Mouse (Mus musculus) lung, embryonic 16.5 days (tissue): ENCODE data around the gene Dhtkd1. TPM values are rescaled to one million over a fixed set of nuclear protein-coding genes. Genes with fewer than 3 reads are reported as not detected.

Experiments used
- ATAC-seq: fragments of 200-750 bp; cut with Nextera tagmentation; 2 replicates; pipeline ENCODE4 v1.8.0; 2017; ENCODE audit warnings: low read depth, mild to moderate bottlenecking, moderate library complexity
- H3K27ac ChIP-seq: fragments of 300-500 bp; sonication (generic); 2 replicates; pipeline ENCODE4 v1.5.1; 2014; ENCODE audit warnings: mild to moderate bottlenecking, control low read depth, low read length
- H3K27me3 ChIP-seq: fragments of 300-500 bp; sonication (generic); 2 replicates; pipeline ENCODE4 v1.6.1; 2014; ENCODE audit warnings: low read depth, low read length, mixed read lengths; ENCODE audit not compliant: control insufficient read depth, insufficient read depth
- H3K36me3 ChIP-seq: fragments of 300-500 bp; sonication (generic); 2 replicates; pipeline ENCODE4 v1.6.1; 2014; ENCODE audit warnings: low read length; ENCODE audit not compliant: control insufficient read depth, insufficient read depth
- H3K4me1 ChIP-seq: fragments of 300-500 bp; sonication (generic); replicated peaks from 2 replicates; pipeline ENCODE4 v1.6.1; 2014; ENCODE audit warnings: low read length, mixed read lengths; ENCODE audit not compliant: control insufficient read depth, insufficient read depth
- H3K4me2 ChIP-seq: fragments of 300-500 bp; sonication (generic); 2 replicates; pipeline ENCODE4 v1.6.1; 2014; ENCODE audit warnings: low read depth, low read length, control low read depth
- H3K4me3 ChIP-seq: fragments of 300-500 bp; sonication (generic); 2 replicates; pipeline ENCODE4 v1.5.1; 2014; ENCODE audit warnings: mild to moderate bottlenecking, low read length, control low read depth
- H3K9ac ChIP-seq: fragments of 300-500 bp; sonication (generic); 2 replicates; pipeline ENCODE4 v1.6.1; 2014; ENCODE audit warnings: low read length, control low read depth
- H3K9me3 ChIP-seq: fragments of 300-500 bp; sonication (generic); 2 replicates; pipeline ENCODE4 v1.6.1; 2016; ENCODE audit warnings: low read length; ENCODE audit not compliant: control insufficient read depth
- WGBS: fragments of 180-500 bp; shearing (Covaris S2); extraction: QIAGEN DNeasy Blood & Tissue Kit; methylation state at CpG from one replicate; pipeline ENCODE4 v1.1.7; 2014; 5-methylcytosine and 5-hydroxymethylcytosine counted together
- polyA plus RNA-seq: library from polyadenylated mRNA; unstranded; fragments of >200 nt; fragmentation: Nextera tagmentation; extraction: Ambion mirVana; gene quantifications from 2 replicates; pipeline ENCODE4 v1.2.1, GENCODE M21; 2015

Gene Dhtkd1
- polyA plus RNA-seq, 1 experiment from 2014 or later = 3.5 TPM

DNA sequence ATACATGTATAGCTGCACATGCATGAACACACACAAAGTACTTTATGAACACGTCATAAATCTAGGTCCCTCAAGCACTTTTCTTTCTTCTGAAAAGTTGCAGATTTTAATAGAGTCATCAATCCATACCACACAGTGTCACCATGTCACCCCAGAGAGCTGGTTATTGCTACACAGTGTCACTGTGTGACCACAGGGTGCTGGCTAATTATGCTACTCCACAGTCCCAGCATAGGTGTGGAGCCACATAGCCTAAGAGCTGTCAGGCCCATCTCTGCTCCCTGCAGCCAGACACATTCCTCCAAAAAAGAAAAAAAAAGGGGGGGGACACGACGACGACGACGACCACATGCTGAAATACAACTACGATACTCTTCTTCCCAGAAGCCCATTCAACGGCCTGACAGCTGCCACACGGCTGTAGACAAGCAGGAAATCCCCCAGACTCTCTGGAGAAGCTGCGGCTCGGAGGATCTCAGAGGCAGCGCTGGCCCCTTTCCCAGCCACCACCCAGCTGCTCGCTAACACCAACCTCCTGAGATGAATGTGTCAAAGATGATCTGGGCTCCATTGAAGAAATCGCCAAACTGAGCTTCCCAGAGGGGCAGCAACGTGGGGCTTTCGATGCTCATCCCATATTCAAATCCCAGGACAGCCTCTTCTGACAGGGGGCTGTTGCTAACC lies 31.2 kb downstream of the Dhtkd1 start:
- 54% methylated on average over 16 of the region's 16 CpGs for WGBS
- Histone ChIP-seq H3K27me3 (no peaks in the 10 kb centered on the region), H3K4me1 (no peaks in the 10 kb centered on the region), H3K36me3 (no peaks in the 10 kb centered on the region), H3K9ac (no peak overlapping the region), H3K4me2 (no peak overlapping the region), H3K9me3 (no peaks in the 10 kb centered on the region), H3K4me3 (no peak overlapping the region), H3K27ac (no peak overlapping the region)
- 0 out of 2 replicates have a peak, but pooled peaks have one; percentile 43 for ATAC-seq

DNA sequence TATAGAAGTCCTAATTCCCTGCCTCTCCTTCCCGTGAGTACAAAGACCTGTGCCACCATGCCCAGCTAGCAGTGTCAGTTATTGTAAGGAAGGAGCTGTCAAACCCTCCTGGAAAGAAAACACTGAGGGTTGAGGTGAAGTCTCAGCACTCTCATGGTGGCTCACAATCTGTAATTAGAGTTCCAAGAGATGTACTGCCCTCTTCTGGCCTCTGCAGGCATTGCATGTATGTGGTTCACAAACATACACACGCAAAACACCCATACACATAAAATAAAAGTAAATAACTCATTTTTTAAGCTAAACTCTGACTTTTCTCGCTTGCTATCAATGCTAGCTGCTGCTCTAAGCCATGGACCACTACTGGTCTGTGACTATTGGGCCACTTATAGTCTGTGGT lies 36.0 kb downstream of the Dhtkd1 start:
- H3K9me3 ChIP-seq = no peaks in the 10 kb centered on the region
- no peak for ATAC-seq
- H3K27me3 ChIP-seq = no peaks in the 10 kb centered on the region
- no peak overlapping the region for H3K9ac ChIP-seq
- H3K4me2 ChIP-seq = no peak overlapping the region
- WGBS = 53% methylated on average over 3 of the region's 3 CpGs
- H3K4me1 ChIP-seq = peaks cover 3% of the 10 kb centered on the region; the same call in 1 of the 2 replicates
- H3K4me3 ChIP-seq = no peak overlapping the region
- H3K36me3 ChIP-seq = no peaks in the 10 kb centered on the region
- no peak overlapping the region for H3K27ac ChIP-seq

DNA sequence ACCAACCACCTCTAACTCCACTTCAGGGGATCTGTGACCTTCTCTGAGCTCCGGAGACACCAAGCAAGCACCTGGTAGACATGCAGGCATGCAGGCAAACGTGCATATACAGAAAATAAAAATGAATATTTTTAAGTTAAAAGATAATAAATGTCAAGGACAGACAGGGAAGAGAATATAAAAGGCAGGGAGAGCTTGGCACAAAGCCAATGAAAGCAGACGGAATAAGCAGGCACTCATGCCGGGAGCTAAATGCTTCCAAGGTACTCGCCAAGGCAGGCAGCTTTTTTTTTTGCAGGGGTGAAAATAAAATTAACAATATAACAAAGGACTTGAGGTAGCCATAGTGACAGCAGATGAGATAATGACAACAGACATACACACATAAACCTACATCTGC lies 36.5 kb downstream of the Dhtkd1 start:
- no peaks in the 10 kb centered on the region for H3K27me3 ChIP-seq
- ATAC-seq = no peak
- no peak overlapping the region for H3K27ac ChIP-seq
- no peaks in the 10 kb centered on the region for H3K36me3 ChIP-seq
- no peaks in the 10 kb centered on the region for H3K9me3 ChIP-seq
- H3K9ac ChIP-seq = no peak overlapping the region
- 22% methylated on average over 5 of the region's 5 CpGs for WGBS
- H3K4me3 ChIP-seq = no peak overlapping the region
- peaks cover 3% of the 10 kb centered on the region; the same call in 1 of the 2 replicates for H3K4me1 ChIP-seq
- H3K4me2 ChIP-seq = no peak overlapping the region

DNA sequence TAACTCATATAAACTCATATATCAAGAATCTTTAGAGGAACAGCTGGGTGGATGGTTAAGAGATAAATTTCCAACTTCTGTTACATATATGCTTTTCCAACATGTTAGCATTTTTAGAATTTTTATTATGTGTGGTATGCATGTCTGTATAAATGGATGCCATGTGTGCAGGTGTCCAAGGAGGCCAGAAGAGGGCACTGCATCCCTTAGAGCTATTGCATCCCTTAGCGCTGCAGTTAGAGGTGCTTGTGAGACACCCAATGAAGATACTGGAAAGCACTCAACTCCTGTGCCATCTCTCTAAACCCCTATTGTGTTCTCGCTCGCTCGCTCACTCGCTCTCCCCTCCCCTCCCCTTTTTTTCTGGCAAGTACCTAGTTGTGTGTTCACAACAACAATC lies 42.4 kb downstream of the Dhtkd1 start:
- H3K27ac ChIP-seq = no peak overlapping the region
- no peak for ATAC-seq
- no peaks in the 10 kb centered on the region for H3K36me3 ChIP-seq
- 56% methylated on average over 5 of the region's 5 CpGs for WGBS
- H3K4me2 ChIP-seq = no peak overlapping the region
- no peaks in the 10 kb centered on the region for H3K27me3 ChIP-seq
- H3K9me3 ChIP-seq = no peaks in the 10 kb centered on the region
- no peaks in the 10 kb centered on the region for H3K4me1 ChIP-seq
- no peak overlapping the region for H3K9ac ChIP-seq
- H3K4me3 ChIP-seq = no peak overlapping the region

GRCm38 (mm10) chr2:5894843-5895570 lies 47.6 kb downstream of the Dhtkd1 start, which contains the start of gene Sec61a2:
Gene Sec61a2, minus strand, starts transcription at chr2:5895432.
- Histone ChIP-seq H3K27ac (peak within 1 kb of the TSS; percentile 72), H3K4me1 (peaks cover 6% of the 10 kb centered on the region), H3K9ac (peak within 1 kb of the TSS; percentile 89), H3K27me3 (no peaks in the 10 kb centered on the region), H3K4me3 (peak within 1 kb of the TSS; percentile 71), H3K36me3 (peaks cover 2% of the 10 kb centered on the region; the same call in 1 of the 2 replicates), H3K4me2 (peak within 1 kb of the TSS; percentile 55), H3K9me3 (no peaks in the 10 kb centered on the region)
- 0% methylated on average over 62 of the region's 62 CpGs for WGBS
- peak; percentile 99 for ATAC-seq

DNA sequence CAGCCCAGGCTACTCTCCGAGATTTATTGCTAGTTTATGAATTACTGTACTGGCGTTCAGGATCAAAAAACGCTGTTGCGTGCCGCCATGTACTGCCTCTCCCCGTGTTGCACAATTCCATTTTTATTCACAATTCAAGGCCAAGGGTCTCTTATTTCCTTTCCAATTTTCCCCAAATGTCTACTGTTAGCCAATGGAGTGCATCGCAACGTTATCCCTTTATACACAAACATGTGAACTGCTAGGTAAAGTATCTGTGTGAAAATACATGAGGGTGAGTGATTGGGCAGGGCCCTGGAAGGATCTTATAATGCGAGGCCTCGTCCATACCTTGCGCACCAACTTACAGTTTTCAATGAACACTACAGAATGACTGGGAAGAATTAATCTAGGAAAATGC lies 48.3 kb downstream of the Dhtkd1 start:
- Histone ChIP-seq H3K27me3 (no peaks in the 10 kb centered on the region), H3K4me1 (peaks cover 6% of the 10 kb centered on the region), H3K9me3 (no peaks in the 10 kb centered on the region), H3K4me2 (peak overlapping the region; percentile 55), H3K27ac (peak overlapping the region; percentile 72; the same call in 1 of the 2 replicates), H3K9ac (peak overlapping the region; percentile 89), H3K36me3 (peaks cover 2% of the 10 kb centered on the region; the same call in 1 of the 2 replicates), H3K4me3 (peak overlapping the region; percentile 71)
- 20% methylated on average over 11 of the region's 11 CpGs for WGBS
- ATAC-seq = peak; percentile 4; the same call in 1 of the 2 replicates

GRCm38 (mm10) chr2:5889412-5889811 lies 53.2 kb downstream of the Dhtkd1 start:
- Histone ChIP-seq H3K4me1 (peaks cover 6% of the 10 kb centered on the region), H3K4me2 (no peak overlapping the region), H3K9ac (no peak overlapping the region), H3K9me3 (no peaks in the 10 kb centered on the region), H3K36me3 (peaks cover 22% of the 10 kb centered on the region), H3K27ac (no peak overlapping the region), H3K4me3 (no peak overlapping the region), H3K27me3 (no peaks in the 10 kb centered on the region)
- WGBS = 62% methylated on average over 2 of the region's 2 CpGs
- no peak for ATAC-seq

DNA sequence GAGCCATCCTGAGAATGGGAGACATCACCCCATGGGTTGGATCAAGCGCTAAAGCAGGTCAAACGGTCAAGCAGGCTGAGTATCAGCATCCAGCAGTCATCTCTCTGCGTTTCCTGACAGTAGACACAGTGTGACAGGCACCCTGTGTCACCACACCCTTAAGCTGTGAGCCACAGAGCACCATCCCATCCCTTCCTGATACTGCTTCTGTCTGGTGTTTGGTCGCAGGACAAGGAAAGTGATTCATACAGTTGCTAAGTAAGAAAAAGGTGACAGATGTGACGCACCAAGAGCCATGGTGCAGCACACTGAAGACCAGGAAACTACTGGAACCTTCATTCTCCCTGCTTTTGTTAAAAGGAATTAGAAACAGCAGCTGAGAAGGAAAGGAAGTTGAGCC lies 53.7 kb downstream of the Dhtkd1 start:
- no peaks in the 10 kb centered on the region for H3K27me3 ChIP-seq
- no peak overlapping the region for H3K9ac ChIP-seq
- peaks cover 6% of the 10 kb centered on the region for H3K4me1 ChIP-seq
- ATAC-seq = no peak
- peaks cover 23% of the 10 kb centered on the region for H3K36me3 ChIP-seq
- no peak overlapping the region for H3K4me2 ChIP-seq
- no peak overlapping the region for H3K4me3 ChIP-seq
- no peak overlapping the region for H3K27ac ChIP-seq
- no peaks in the 10 kb centered on the region for H3K9me3 ChIP-seq
- WGBS = 76% methylated on average over 5 of the region's 5 CpGs

DNA sequence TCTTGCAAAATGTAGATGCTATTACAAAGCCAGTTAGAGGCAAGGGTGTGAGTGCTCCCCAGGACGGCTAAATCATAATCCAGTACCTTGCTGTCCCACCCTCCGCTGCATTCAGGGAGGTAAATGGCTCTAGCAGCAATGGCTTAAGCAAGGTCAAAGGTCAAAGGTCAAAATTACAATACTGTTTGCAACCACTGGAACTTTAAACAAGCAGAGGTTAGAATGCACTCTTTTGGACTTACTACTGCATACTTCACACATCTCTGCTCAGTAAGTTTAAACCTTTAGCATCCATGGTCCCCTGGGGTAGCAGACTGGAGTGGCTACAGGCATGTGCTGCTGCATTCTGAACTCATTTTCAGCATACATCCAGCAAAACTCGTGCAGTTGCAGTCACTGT lies 65.1 kb downstream of the Dhtkd1 start:
- WGBS = 84% methylated on average over 3 of the region's 3 CpGs
- no peak for ATAC-seq
- Histone ChIP-seq H3K4me3 (no peak overlapping the region), H3K4me2 (no peak overlapping the region), H3K4me1 (no peaks in the 10 kb centered on the region), H3K27me3 (no peaks in the 10 kb centered on the region), H3K36me3 (peaks cover 39% of the 10 kb centered on the region), H3K9ac (no peak overlapping the region), H3K27ac (no peak overlapping the region), H3K9me3 (no peaks in the 10 kb centered on the region)
